Mouse (Mus musculus) heart, adult 18-20 months (tissue): ENCODE measurements around the gene Abhd2. TPM values are rescaled to one million over a fixed set of nuclear protein-coding genes. Genes with fewer than 3 reads are reported as not detected.

Experiments used
- total RNA-seq, 2 experiments: library from RNA; stranded (reverse); gene quantifications; 2 replicates each; pipeline ENCODE4 v1.2.3; 2021

Abhd2 gene
- total RNA-seq, 2 experiments from 2014 or later = 33.0 to 36.3 TPM

Other genes starting within 250 kb of the Abhd2 start
- gene Acan, start 219.7 kb upstream of the Abhd2 start, total RNA-seq = under 1 TPM; 0.10 to 0.28 TPM
- under 1 TPM; 0.27 to 0.36 TPM for gene Hapln3, start 142.2 kb upstream of the Abhd2 start, total RNA-seq
- 100 to 1,000 TPM; 120 to 144 TPM for gene Mfge8, start 124.1 kb upstream of the Abhd2 start, total RNA-seq
- gene Rlbp1, start 113.8 kb downstream of the Abhd2 start, total RNA-seq = not detected
- gene Fanci, start 118.7 kb downstream of the Abhd2 start, total RNA-seq = under 1 TPM; 0.32 to 0.36 TPM
- gene Polg, start 193.2 kb downstream of the Abhd2 start, total RNA-seq = 10 to 100 TPM; 56.1 to 60.0 TPM